In genomic region chr9:73154347-73154746, GRCm38 (mm10) we compare ENCODE assay signal across 18 mouse cellular contexts. TPM values are rescaled to one million over a fixed set of nuclear protein-coding genes. Genes with fewer than 3 reads are reported as not detected.
DNase-seq lines count a peak whose midpoint lies in the region; ATAC-seq and TF ChIP-seq lines count a peak whose summit lies in the region.
"Had no signal": no experiment of that assay in that cellular context is flagged by ENCODE, and none has a peak within 500 bp of the region (broad histone marks: within the 10 kb centered on the region; RNA-seq: fewer than 3 reads in every experiment).

No protein-coding gene starts in this region.

- H3K4me1 ChIP-seq in hindbrain, embryonic 11.5 days (replicated peaks; ENCODE audit: control insufficient read depth, insufficient read depth, low read length): no peaks in the 10 kb centered on the region
- no peaks in the 10 kb centered on the region for H3K4me1 ChIP-seq in hindbrain, embryonic 16.5 days (ENCODE audit: control insufficient read depth, insufficient read depth, low read depth, low read length)
- no peaks in the 10 kb centered on the region for H3K4me1 ChIP-seq in lung, embryonic 14.5 days (ENCODE audit: insufficient read depth)
- H3K4me1 ChIP-seq: heart, embryonic 12.5 days; limb, embryonic 12.5 days; liver, embryonic 15.5 days; midbrain, embryonic 13.5 days had no signal

- in situ Hi-C loops in Patski (cut with MboI; ENCODE audit: low pct_unique_long_range_greater_than_20kb): loop anchor here (25.0 kb wide), 1 partner anchor 408 kb away; no protein-coding TSS in a partner anchor

- no peak overlapping the region for H3K4me3 ChIP-seq in hindbrain, embryonic 11.5 days (ENCODE audit: low read depth, low read length)
- H3K4me3 ChIP-seq in hindbrain, embryonic 16.5 days (ENCODE audit: low read length): no peak overlapping the region
- no peak overlapping the region for H3K4me3 ChIP-seq in lung, embryonic 14.5 days (ENCODE audit: low read depth, low read length)
- H3K4me3 ChIP-seq: heart, embryonic 12.5 days; limb, embryonic 12.5 days; liver, embryonic 15.5 days; midbrain, embryonic 13.5 days had no signal

- WGBS in hindbrain, embryonic 11.5 days: 61% methylated on average over 9 of the region's 9 CpGs
- 54% methylated on average over 9 of the region's 9 CpGs for WGBS in hindbrain, embryonic 16.5 days
- 49% methylated on average over 9 of the region's 9 CpGs for WGBS in lung, embryonic 14.5 days

- no peak for ATAC-seq in hindbrain, embryonic 11.5 days (ENCODE audit: low FRiP score)
- ATAC-seq in hindbrain, embryonic 16.5 days: no peak
- no peak for ATAC-seq in lung, embryonic 14.5 days (ENCODE audit: insufficient read depth)
- ATAC-seq in Patski: no peak
- ATAC-seq: CD4-positive, CD25-positive, alpha-beta regulatory T cell, adult 4 months; midbrain, embryonic 13.5 days had no signal

- H3K4me2 ChIP-seq in hindbrain, embryonic 11.5 days (replicated peaks; ENCODE audit: low read depth, low read length): no peak overlapping the region
- H3K4me2 ChIP-seq in hindbrain, embryonic 16.5 days (ENCODE audit: low read length): no peak overlapping the region
- H3K4me2 ChIP-seq in lung, embryonic 14.5 days: no peak overlapping the region
- H3K4me2 ChIP-seq: heart, embryonic 12.5 days; limb, embryonic 12.5 days; liver, embryonic 15.5 days; midbrain, embryonic 13.5 days had no signal

- H3K36me3 ChIP-seq in hindbrain, embryonic 11.5 days (ENCODE audit: control insufficient read depth, insufficient read depth, low read length): no peaks in the 10 kb centered on the region
- H3K36me3 ChIP-seq in hindbrain, embryonic 16.5 days (ENCODE audit: control insufficient read depth, insufficient read depth, low read length): no peaks in the 10 kb centered on the region
- H3K36me3 ChIP-seq in lung, embryonic 14.5 days (ENCODE audit: insufficient read depth): no peaks in the 10 kb centered on the region
- H3K36me3 ChIP-seq: heart, embryonic 12.5 days; limb, embryonic 12.5 days; liver, embryonic 15.5 days; midbrain, embryonic 13.5 days had no signal

- CTCF ChIA-PET in Patski (lab: Charles Lee): no interaction called here

- H3K27ac ChIP-seq in hindbrain, embryonic 11.5 days (ENCODE audit: low read depth, low read length): no peak overlapping the region
- H3K27ac ChIP-seq in hindbrain, embryonic 16.5 days (ENCODE audit: low read depth, low read length): no peak overlapping the region
- no peak overlapping the region for H3K27ac ChIP-seq in lung, embryonic 14.5 days (ENCODE audit: low read depth)
- H3K27ac ChIP-seq: limb, embryonic 12.5 days; liver, embryonic 15.5 days; macrophage; midbrain, embryonic 13.5 days had no signal

- peak; percentile 15 for DNase-seq in hindbrain, embryonic 11.5 days (ENCODE audit: low spot score)
- peak; percentile 46 for DNase-seq in lung, embryonic 14.5 days
- no peak for DNase-seq in lung, postnatal 10 days
- DNase-seq in Patski (ENCODE audit: low read depth, low spot score): no peak
- DNase-seq in embryo, embryonic 11 days: peak; percentile 24
- DNase-seq in kidney, adult 18-20 months: no peak
- DNase-seq: gastrocnemius, postnatal 14 days; heart, postnatal 4 days; kidney, adult 11 months had no signal

- POLR2A ChIA-PET in Patski (lab: Charles Lee): no interaction called here

- H3K27me3 ChIP-seq in hindbrain, embryonic 11.5 days (ENCODE audit: control insufficient read depth, insufficient read depth, low read length): no peaks in the 10 kb centered on the region
- H3K27me3 ChIP-seq in hindbrain, embryonic 16.5 days (replicated peaks; ENCODE audit: control insufficient read depth, insufficient read depth, low read length): no peaks in the 10 kb centered on the region
- H3K27me3 ChIP-seq in lung, embryonic 14.5 days (ENCODE audit: insufficient read depth, low read length): no peaks in the 10 kb centered on the region
- no peaks in the 10 kb centered on the region for H3K27me3 ChIP-seq in Patski
- H3K27me3 ChIP-seq: heart, embryonic 12.5 days; limb, embryonic 12.5 days; liver, embryonic 15.5 days; midbrain, embryonic 13.5 days had no signal

- H3K9me3 ChIP-seq in hindbrain, embryonic 11.5 days (ENCODE audit: control insufficient read depth, low read length): no peaks in the 10 kb centered on the region
- no peaks in the 10 kb centered on the region for H3K9me3 ChIP-seq in hindbrain, embryonic 16.5 days (ENCODE audit: control insufficient read depth, low read length)
- H3K9me3 ChIP-seq in lung, embryonic 14.5 days (ENCODE audit: low read depth, low read length): no peaks in the 10 kb centered on the region
- H3K9me3 ChIP-seq: heart, embryonic 12.5 days; limb, embryonic 12.5 days; midbrain, embryonic 13.5 days had no signal

- peak; percentile 48 for TF ChIP-seq CTCF in lung, embryonic 14.5 days (IDR thresholded peaks at IDR 0.05; ENCODE audit: low read depth)
- TF ChIP-seq CTCF in Patski (IDR thresholded peaks at IDR 0.05): peak; percentile 5

- H3K9ac ChIP-seq in hindbrain, embryonic 11.5 days (ENCODE audit: low read depth, low read length): no peak overlapping the region
- H3K9ac ChIP-seq in hindbrain, embryonic 16.5 days (ENCODE audit: low read depth, low read length): no peak overlapping the region
- H3K9ac ChIP-seq in lung, embryonic 14.5 days: no peak overlapping the region
- H3K9ac ChIP-seq: heart, embryonic 12.5 days; limb, embryonic 12.5 days; liver, embryonic 15.5 days; midbrain, embryonic 13.5 days had no signal

RNA-seq across cellular contexts. Expression of gene Rsl24d1, which starts 41.1 kb away (rescaled TPM):
- polyA plus RNA-seq in hindbrain, embryonic 11.5 days (2014; fragmentation: Nextera tagmentation; extraction: Ambion mirVana): 162 and 167 TPM in 2 replicates
- polyA plus RNA-seq in hindbrain, embryonic 16.5 days (2015; fragmentation: Nextera tagmentation; extraction: Ambion mirVana): 93.9 and 98.9 TPM in 2 replicates
- 115 and 127 TPM in 2 replicates for polyA plus RNA-seq in lung, embryonic 14.5 days (2014; fragmentation: Nextera tagmentation; extraction: Ambion mirVana)
- polyA plus RNA-seq in Patski (2021): 52.1 TPM

RNA-seq across cellular contexts. Expression of gene Gm20509, which starts 52.1 kb away (rescaled TPM):
- not detected in 2 replicates for polyA plus RNA-seq in hindbrain, embryonic 11.5 days (2014; fragmentation: Nextera tagmentation; extraction: Ambion mirVana)
- polyA plus RNA-seq in hindbrain, embryonic 16.5 days (2015; fragmentation: Nextera tagmentation; extraction: Ambion mirVana): not detected in 2 replicates
- not detected in 2 replicates for polyA plus RNA-seq in lung, embryonic 14.5 days (2014; fragmentation: Nextera tagmentation; extraction: Ambion mirVana)
- not detected for polyA plus RNA-seq in Patski (2021)
- polyA plus RNA-seq: CD4-positive, CD25-positive, alpha-beta regulatory T cell, adult 4 months; heart, embryonic 12.5 days; limb, embryonic 12.5 days; liver, embryonic 15.5 days; macrophage; midbrain, embryonic 13.5 days; small intestine, adult 2 months; thymus, postnatal 0 days had no signal

RNA-seq across cellular contexts. Expression of gene Khdc3, which starts 52.7 kb away (rescaled TPM):
- polyA plus RNA-seq in hindbrain, embryonic 11.5 days (2014; fragmentation: Nextera tagmentation; extraction: Ambion mirVana): not detected in 2 replicates
- 0.12 and 0.24 TPM in 2 replicates for polyA plus RNA-seq in hindbrain, embryonic 16.5 days (2015; fragmentation: Nextera tagmentation; extraction: Ambion mirVana)
- polyA plus RNA-seq in lung, embryonic 14.5 days (2014; fragmentation: Nextera tagmentation; extraction: Ambion mirVana): not detected in 2 replicates
- not detected for polyA plus RNA-seq in Patski (2021)
- polyA plus RNA-seq: heart, embryonic 12.5 days; limb, embryonic 12.5 days; macrophage had no signal

Comparison
In these comparisons a context has a peak if more than half of its experiments do, and no peak if none do; other contexts are left out.
1. DNase-seq: peak in hindbrain, embryonic 11.5 days (single experiment), lung, embryonic 14.5 days (single experiment) and embryo, embryonic 11 days (single experiment); none in lung, postnatal 10 days (single experiment), Patski (single experiment) and kidney, adult 18-20 months (single experiment).